Mouse (Mus musculus) spleen, postnatal 4 days (tissue): ENCODE data around the gene Tex2.
"Not testable (repeated sequence)": the region's sequence is repeated elsewhere in the genome, so short reads cannot be mapped to it uniquely, and the experiment has no call there.

Experiments
- DNase-seq, 2 experiments: peaks; one replicate each; pipeline ENCODE4 v3.0.0; 2022; ENCODE audit warnings: low spot score in 2 of 2

Tex2 gene

GRCm38 (mm10) chr11:106579146-106579545, 34.1 kb downstream of the Tex2 start:
- DNase-seq: no peak

GRCm38 (mm10) chr11:106577624-106578355, 35.4 kb downstream of the Tex2 start:
- not testable (repeated sequence) for DNase-seq

GRCm38 (mm10) chr11:106574456-106574855, 38.8 kb downstream of the Tex2 start:
- DNase-seq: no peak

GRCm38 (mm10) chr11:106573476-106574240, 39.6 kb downstream of the Tex2 start:
- DNase-seq: no peak

- no peak for DNase-seq
These were observed 40.3 kb downstream of the Tex2 start for GRCm38 (mm10) chr11:106572958-106573357.

- no peak for DNase-seq
These were observed 41.0 kb downstream of the Tex2 start for GRCm38 (mm10) chr11:106572020-106572782.

GRCm38 (mm10) chr11:106571026-106571983, 41.9 kb downstream of the Tex2 start:
- DNase-seq: no peak

GRCm38 (mm10) chr11:106568329-106568960, 44.8 kb downstream of the Tex2 start:
- DNase-seq: no peak

GRCm38 (mm10) chr11:106566040-106566785, 47.0 kb downstream of the Tex2 start:
- DNase-seq: no peak

- no peak for DNase-seq
These were observed 49.0 kb downstream of the Tex2 start for GRCm38 (mm10) chr11:106564261-106564660.

- DNase-seq: no peak
These were observed 50.5 kb downstream of the Tex2 start for GRCm38 (mm10) chr11:106562707-106563106.

GRCm38 (mm10) chr11:106559773-106560172, 53.5 kb downstream of the Tex2 start:
- no peak for DNase-seq

- DNase-seq: no peak
These were observed 55.2 kb downstream of the Tex2 start for GRCm38 (mm10) chr11:106558008-106558407.

GRCm38 (mm10) chr11:106557398-106557797, 55.8 kb downstream of the Tex2 start:
- DNase-seq: no peak

GRCm38 (mm10) chr11:106556689-106557088, 56.5 kb downstream of the Tex2 start:
- no peak for DNase-seq

GRCm38 (mm10) chr11:106555805-106556615, 57.2 kb downstream of the Tex2 start:
- DNase-seq: no peak

- no peak for DNase-seq
These were observed 62.8 kb downstream of the Tex2 start for GRCm38 (mm10) chr11:106550398-106550797.

GRCm38 (mm10) chr11:106546081-106546480, 67.1 kb downstream of the Tex2 start:
- DNase-seq: no peak

- no peak for DNase-seq
These were observed 68.3 kb downstream of the Tex2 start for GRCm38 (mm10) chr11:106544916-106545315.
